Comparison of ENCODE assay signal across 34 mouse cellular contexts in the genomic region with DNA sequence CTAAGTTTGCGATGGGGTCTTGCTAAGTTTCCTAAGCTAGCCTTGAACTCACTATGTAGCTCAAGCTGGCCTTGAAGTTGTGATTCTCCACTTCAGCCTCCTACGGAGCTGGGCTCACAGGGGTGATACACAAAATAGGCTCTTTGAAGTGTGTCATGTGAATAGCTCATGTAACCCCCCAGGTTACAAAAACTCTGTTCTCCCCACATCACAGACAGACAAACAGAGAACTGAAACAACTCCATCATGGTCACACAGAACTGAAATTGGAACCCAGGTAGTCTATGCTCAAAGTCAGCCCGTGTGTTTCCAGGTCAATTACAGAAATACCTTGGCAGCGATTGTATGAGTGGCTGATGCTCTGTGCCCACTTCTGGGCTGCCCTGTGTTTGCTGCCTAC.
"Had no signal": no experiment of that assay in that cellular context is flagged by ENCODE, and none has a peak within 500 bp of the region (broad histone marks: within the 10 kb centered on the region; RNA-seq: fewer than 3 reads in every experiment).

No protein-coding gene starts in this region.

- ATAC-seq: hindbrain, embryonic 16.5 days; hindbrain, postnatal 0 days; inflammation-experienced regulatory T-cells, adult 6 months; intestine, embryonic 15.5 days; intestine, embryonic 16.5 days; intestine, postnatal 0 days had no signal

- H3K9me3 ChIP-seq: heart, embryonic 12.5 days; heart, embryonic 13.5 days; heart, embryonic 15.5 days; hindbrain, embryonic 10.5 days; hindbrain, embryonic 12.5 days; hindbrain, embryonic 13.5 days; hindbrain, embryonic 15.5 days; intestine, embryonic 15.5 days; kidney, embryonic 15.5 days had no signal

- H3K9ac ChIP-seq: heart, embryonic 12.5 days; heart, embryonic 13.5 days; heart, embryonic 15.5 days; hindbrain, embryonic 12.5 days; hindbrain, embryonic 13.5 days; hindbrain, embryonic 14.5 days; hindbrain, embryonic 15.5 days; intestine, embryonic 15.5 days; kidney, embryonic 15.5 days had no signal

- H3K4me2 ChIP-seq: heart, embryonic 11.5 days; heart, embryonic 12.5 days; heart, embryonic 13.5 days; heart, embryonic 15.5 days; hindbrain, embryonic 12.5 days; hindbrain, embryonic 13.5 days; hindbrain, embryonic 14.5 days; hindbrain, embryonic 15.5 days; intestine, embryonic 15.5 days; kidney, embryonic 15.5 days had no signal

- DNase-seq: heart, postnatal 10 days; heart, postnatal 36 days; heart, postnatal 4 days; kidney, adult 11 months; kidney, adult 18-20 months; kidney, adult 2 months; kidney, adult 8-10 months; kidney, adult 9 months; kidney, postnatal 10 days; kidney, postnatal 14 days; kidney, postnatal 25 days; kidney, postnatal 36 days; kidney, postnatal 4 days; layer of hippocampus, adult 9-11 months; layer of hippocampus, postnatal 36 days had no signal

- H3K4me3 ChIP-seq: heart, embryonic 12.5 days; heart, embryonic 13.5 days; heart, embryonic 15.5 days; hindbrain, embryonic 10.5 days; hindbrain, embryonic 12.5 days; hindbrain, embryonic 13.5 days; hindbrain, embryonic 15.5 days; intestine, embryonic 15.5 days; kidney, embryonic 15.5 days; layer of hippocampus, adult 2 months; left cerebral cortex, adult 2 months had no signal

- H3K27ac ChIP-seq: heart, embryonic 13.5 days; heart, embryonic 15.5 days; hindbrain, embryonic 10.5 days; hindbrain, embryonic 12.5 days; hindbrain, embryonic 13.5 days; hindbrain, embryonic 14.5 days; hindbrain, embryonic 15.5 days; hindbrain, postnatal 0 days; intestine, embryonic 15.5 days; kidney, embryonic 15.5 days; kidney, postnatal 0 days; layer of hippocampus, adult 2 months; left cerebral cortex, adult 2 months had no signal

- H3K36me3 ChIP-seq: heart, embryonic 12.5 days; heart, embryonic 13.5 days; heart, embryonic 15.5 days; hindbrain, embryonic 10.5 days; hindbrain, embryonic 12.5 days; hindbrain, embryonic 13.5 days; hindbrain, embryonic 15.5 days; intestine, embryonic 15.5 days; kidney, embryonic 15.5 days had no signal

- H3K27me3 ChIP-seq: heart, embryonic 12.5 days; heart, embryonic 13.5 days; hindbrain, embryonic 12.5 days; hindbrain, embryonic 13.5 days; hindbrain, embryonic 15.5 days; intestine, embryonic 15.5 days; kidney, embryonic 15.5 days had no signal

- H3K4me1 ChIP-seq: heart, embryonic 15.5 days; hindbrain, embryonic 10.5 days; hindbrain, embryonic 12.5 days; hindbrain, embryonic 13.5 days; hindbrain, embryonic 15.5 days; intestine, embryonic 15.5 days; kidney, embryonic 15.5 days had no signal
